Mouse (Mus musculus) c-Kit-positive CD71-positive TER-119-negative erythroid progenitor cells, embryonic 14.5 days (primary cell): Measurements from ENCODE around the gene Apol6.

ENCODE experiments used
- DNase-seq: peaks from one replicate; pipeline ENCODE4 v3.0.0-alpha.2; 2013; ENCODE audit warnings: low read depth

The Apol6 gene

DNA sequence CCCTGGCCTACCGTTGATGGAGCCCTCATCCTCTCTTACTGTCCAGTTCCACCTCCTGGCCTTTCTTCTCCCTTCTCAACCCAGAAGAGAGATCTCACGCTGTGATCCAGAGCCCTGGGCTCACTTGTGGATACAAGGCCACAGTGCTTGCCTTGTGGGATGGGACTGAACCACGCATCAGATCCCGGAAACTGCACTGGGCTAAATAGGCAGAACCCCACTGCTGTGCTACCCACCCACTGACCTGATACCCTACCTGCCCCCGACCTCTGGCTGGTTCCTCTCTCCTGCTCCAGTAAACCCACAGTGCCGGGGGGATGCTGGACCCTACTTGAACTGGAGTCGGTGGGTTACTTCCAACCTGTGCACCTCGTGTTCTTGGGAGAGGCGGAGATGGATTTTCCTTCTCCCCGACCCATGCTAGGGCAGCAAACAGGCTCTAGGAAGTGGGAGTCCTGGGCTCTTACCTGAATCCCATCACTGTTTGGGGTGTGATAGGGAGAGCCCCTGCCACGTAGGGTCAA is 26.3 kb downstream of the Apol6 start:
- DNase-seq = no peak

DNA sequence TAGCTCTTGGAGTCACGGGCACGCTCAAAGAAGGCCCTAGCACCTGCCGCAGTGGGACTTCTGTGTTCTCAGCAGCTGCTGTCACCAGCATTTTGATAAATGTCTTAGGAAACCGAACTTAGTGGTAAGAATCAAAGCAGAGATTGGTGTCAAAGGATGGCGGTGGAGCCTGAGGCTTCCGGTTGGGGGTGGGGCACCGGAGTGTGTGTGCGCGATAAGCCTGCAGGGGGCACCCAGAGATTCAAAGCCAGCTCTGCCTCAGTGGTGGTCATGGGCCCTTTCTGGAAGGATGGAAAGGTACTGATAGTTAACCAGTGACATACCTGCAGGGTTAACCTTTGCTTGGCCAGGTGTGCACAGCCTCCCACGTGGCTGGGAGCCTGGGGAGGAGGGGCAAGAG is 27.0 kb downstream of the Apol6 start:
- DNase-seq = no peak

DNA sequence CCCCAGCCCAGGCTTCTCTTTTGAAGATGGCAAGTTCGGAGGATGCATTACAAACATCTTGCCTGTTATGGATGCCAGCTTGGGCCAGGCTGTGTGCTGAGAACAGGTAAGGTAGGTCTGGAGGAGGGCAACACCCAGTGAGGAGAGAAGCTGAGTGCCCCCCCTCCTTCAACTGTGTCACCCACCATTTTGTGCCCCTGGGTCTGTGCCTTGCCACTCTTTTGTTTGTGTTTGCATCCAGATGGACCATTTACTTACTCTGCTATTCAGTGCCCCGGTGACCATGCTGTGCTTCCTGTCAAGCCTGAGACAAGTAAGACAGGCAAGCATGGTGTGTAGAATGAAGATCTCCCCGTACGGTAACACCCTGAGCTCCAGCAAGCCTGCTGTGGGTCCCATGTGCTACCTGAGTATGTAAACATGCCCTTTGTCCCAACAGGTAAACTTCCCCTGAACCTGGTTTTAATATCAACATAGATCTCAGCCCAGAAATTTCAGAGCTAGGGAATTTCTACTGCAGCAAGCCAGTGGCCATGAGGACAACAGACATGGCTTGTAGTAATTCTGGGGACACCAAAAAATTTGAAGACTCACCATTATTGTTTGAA is 28.1 kb downstream of the Apol6 start:
- no peak for DNase-seq

DNA sequence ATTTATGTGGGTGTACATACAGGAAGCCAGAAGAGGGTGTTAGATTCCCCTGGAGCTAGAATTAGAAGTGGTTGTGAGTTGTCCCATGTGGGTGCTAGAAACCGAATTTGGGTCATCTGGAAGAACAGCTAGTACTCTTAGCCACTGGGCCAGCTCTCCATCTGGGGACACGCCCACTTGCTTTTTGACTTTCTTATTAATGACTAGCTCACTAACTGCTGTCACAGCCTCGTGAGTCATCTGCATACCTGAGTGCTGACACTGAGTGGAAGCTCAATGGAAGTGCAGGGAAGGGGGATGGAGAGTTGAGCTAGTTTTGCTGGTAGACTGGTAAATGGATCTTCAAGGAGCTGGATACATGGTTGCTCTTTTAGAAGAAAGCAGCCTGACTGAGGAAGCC is 32.0 kb downstream of the Apol6 start:
- DNase-seq = no peak

DNA sequence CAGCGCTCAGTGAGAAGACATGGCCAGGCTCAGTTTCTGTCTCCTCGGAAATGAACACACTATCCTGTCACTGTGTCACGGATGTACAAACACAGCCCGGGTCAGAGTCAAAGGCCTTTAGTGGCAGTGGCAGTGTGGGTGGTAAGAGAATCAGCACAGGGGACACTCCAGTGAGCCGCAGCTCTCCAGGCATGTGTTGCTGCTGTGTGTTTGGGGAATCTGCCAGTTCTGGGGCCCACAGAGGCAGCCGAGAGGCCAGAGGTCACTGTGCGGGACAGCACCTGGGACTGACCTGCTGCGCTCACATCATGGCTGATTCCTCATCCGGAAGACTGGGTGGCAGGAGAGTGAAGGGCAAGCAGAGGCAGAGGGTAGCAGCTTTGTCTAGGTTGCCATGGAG is 33.4 kb downstream of the Apol6 start:
- DNase-seq = no peak

DNA sequence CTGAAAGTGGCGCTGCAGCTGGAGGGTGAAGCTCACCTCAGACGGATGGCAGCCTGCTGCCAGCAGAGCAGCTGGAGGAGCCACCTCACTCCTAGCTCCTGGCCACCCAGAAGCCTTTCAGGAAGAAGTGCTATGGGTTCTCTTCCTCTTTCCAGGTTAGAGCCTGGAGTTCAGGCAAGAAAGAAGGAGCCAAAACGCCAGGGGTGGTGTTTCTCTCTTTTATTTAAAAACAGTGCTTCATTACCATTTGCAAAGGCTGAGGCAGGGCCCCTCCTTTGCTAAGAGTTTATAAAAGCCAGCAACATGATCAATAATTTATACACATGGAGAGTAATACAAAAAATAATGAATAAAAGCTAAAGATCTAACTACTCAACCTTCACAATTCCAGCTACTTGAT is 34.3 kb downstream of the Apol6 start:
- DNase-seq = no peak

DNA sequence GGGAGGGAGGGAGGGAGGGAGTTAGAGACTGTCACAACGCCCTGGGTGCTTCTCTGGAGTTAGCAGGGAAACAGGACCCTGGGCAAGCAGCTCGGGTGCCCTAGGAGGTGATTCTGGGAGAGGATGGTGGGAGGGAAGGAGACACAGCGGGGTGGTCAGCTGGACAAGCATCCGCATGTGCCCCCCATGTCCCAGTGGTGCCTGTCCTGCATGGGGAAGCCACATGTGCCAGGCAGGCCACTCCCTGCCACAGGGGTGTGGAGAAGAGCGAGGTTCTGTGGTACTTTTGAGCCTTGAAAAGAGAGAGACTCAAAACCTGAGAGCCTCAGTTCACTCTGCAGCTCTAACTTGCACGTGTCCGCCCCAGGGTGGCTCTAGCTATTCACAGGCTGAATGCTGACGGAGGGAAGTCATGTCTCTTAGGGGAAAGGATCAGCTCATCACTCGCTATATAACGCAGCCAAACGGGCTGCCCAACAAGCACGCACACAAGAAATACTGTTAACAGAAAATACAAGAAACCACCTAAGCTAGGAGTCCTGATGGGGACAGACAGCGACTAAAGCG is 34.8 kb downstream of the Apol6 start:
- DNase-seq = no peak

DNA sequence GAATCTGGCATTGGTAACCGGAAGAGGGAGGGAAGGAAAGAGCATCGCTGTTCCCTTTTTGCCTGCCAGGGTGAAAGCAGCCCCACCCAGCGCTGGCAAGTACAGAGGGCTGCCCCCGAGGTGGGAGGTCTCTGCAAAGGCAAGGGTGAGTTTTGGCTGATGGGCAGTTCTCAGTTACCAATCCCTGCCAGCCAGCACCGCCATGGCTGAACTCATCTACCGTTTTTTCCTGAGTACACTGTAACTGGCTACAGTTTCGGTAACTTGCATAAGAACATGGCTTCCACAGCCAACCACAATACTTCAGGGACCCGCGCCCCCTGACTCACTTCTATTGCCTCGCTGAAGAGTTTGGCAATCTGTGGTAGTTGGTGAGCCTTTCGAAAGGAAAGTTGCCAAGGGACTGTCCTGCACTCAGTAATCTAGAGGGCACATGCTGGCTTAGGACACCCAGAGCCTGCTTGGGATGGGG is 35.4 kb downstream of the Apol6 start:
- DNase-seq = no peak

DNA sequence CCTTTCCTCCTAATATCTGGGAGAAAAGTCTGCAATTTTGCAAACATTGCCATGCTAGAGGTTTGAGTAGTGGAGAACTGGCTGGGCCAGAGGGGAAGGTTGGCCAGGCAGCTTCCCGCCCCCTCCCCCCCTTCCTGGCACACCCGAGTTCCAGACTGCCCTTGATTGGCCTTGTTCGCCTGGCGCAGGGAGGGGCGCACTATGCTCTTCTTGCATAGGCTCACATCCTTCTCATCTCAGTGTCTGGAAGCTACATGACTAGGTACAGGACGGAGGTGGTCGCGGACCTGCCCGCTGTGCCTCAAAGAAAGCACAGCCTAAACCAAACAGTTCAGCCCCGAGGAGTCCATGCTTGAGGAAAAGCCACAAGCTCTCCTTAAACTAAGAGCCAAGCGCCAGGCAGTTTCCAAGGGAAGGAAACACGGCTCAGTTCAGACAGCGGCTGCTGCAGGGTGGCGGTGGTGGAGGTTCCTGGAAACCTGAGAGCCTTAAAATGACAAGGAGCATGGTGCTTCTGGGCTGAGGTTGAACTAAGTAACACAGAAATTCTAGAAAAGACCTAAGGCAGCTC is 36.2 kb downstream of the Apol6 start:
- DNase-seq = no peak

DNA sequence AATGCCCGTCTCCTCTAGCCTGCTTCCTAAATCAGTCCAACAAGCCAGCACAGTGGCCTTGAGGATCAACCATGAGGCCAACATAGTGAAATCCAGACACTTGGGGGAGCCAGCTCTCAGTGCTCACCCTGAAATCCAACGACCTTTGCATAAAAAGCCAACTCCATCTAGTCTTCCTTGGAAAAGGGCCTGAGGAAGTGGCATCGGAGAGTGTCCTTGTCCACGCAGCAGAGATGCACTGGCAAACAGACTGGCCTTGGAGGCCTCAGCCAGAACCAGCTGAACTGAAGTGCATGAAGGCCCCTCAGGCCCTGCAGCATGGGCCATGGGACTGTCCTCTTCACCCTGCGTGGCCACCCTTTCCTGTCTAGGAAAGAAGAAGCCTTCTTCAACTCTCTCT is 36.9 kb downstream of the Apol6 start:
- DNase-seq = no peak

DNA sequence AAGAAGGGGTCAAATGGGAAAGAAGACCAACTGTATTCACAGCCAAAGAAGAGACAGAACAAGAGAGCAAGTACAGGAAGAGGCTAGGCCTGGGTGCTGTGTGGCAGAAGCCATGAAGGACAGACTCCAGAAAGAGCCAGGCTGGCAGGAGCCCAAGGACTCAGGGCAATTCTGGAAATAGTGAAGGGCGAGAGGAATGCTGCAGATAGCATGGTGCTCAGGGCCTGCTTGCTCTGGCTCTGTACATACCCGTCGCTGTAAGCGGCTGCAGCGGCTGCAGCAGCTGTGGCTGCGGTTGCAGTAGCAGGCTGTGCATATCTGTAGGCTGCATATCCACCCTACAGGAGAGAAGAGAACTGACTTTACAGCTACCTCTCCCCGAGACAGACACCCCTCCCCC is 41.3 kb downstream of the Apol6 start:
- no peak for DNase-seq

DNA sequence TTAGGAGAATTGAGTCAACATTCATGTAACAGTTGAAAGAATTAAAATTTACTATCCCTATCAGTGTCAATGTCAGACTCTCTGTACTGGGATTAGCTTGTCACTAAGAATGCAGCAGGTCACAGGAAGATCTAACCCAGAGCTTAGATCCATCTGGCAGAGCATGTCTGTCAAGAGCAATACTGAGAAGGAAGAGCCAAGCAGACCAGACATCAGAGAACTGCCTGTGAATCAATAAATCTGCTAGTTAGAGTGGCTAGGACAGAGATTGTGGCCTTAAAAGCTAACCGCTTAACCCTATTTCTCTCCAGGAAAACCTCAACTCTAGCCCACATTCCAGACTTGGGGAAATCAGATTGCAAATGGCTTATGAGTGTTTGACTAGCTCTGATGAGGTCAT is 42.0 kb downstream of the Apol6 start:
- no peak for DNase-seq

DNA sequence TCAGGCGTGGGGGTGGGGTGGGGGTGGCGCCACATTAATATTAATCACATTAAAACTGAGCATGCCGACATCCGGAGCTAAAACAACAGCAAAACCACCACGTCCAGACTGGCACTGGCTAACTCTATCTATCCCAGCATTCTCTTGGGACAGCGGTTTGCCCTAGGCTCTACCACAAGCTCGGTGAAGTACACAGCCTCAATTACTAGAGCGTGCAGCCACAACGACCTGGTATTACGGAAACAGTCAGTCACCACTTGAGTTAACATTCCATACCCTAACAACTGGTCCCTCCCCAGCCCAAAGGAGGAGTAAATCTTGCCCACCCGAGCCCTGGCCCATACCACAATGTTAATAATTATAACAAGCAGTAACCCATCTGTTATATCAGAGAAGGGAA is 44.7 kb downstream of the Apol6 start:
- no peak for DNase-seq

DNA sequence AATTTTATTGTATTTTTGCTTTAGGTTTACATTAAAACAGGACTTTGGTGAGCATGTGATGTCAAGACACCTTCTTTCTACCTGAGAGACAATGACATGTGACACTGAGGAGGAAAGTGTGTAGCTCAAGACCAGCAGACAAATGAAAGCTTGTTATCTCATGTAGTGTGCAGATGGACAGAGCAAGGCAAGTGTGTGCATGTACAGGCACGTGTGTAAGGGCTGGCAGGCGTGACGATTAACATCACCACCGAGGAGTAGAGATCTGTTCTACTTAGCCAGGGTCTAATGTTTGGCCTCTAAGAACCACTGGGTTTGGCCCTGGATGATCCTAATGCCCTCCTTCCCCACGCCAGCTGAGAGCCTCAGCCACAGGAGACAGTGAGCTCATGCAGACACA is 46.0 kb downstream of the Apol6 start:
- no peak for DNase-seq

DNA sequence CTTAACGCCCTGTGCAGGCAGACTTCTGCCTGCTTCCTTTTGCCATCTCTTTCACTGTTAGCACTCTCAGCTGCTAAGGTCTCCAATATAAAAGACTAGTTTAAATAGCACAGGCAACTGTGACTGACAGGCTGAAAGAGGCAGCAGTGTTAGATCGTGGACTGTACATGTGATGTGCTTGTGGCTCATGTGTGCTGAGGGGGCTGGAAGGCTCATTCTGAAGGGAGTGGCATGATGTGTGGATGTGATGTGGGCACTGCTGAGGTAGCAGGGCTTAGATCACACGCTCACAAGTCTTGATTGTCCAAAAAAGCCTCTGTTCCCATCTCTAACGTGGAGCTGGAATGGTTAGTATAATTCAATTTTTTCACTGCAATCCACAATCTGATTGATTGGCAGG is 46.9 kb downstream of the Apol6 start:
- DNase-seq = no peak

DNA sequence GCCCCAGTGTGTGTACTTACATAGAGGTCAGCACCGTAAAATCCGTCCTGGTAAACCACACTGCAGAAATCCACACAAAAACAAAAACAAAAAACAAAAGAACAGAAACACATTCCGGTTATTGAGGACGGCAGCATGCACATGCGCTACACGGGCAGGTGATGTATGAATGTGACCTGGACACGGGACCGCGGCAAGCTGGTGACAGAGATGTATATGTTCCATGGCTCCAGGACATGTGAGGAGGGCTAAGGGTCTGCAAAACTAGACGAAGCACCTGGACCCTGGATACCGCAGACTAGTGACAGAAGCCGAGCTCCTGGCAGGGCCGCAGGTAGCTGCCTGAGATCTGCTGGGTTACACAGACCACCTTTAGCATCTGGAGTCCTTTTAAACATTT is 49.9 kb downstream of the Apol6 start:
- DNase-seq = no peak

DNA sequence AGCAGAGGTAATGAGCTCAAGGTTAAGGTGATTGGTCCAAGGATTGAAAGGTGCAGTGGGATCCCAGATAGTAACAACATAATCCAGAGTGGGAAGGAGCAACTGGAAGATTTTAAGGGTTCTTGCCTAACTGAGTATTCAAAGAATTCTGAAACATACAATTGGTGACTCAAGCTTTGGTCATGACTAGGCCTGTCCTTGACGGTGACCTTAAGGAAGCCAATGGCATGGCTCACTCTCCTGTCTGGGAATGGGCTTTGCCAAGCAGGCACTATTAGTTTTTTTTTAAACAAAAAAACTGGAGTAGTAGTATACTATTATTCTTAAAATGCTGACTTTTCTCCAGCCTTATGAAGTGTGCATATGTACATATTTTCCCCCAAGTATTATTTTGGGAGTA is 50.7 kb downstream of the Apol6 start:
- no peak for DNase-seq

DNA sequence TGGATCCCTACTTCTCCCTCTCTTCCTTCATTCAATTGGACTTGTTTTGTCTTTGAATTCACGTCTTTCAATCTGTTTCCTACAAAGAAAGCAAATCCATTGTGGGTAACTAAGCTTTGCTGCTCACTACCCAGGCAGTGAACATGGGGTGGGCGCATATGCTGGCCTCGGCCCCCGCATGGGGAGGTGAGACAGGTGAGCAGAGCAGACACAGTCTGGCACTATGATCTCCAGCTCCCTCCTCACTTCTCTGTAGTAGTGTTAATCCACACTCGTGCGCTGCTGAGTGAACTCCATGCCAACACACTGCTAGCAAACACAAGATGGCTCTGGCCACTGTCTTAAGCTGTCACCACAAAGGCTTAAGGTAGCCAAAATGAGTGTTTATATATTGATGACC is 52.8 kb downstream of the Apol6 start:
- no peak for DNase-seq

DNA sequence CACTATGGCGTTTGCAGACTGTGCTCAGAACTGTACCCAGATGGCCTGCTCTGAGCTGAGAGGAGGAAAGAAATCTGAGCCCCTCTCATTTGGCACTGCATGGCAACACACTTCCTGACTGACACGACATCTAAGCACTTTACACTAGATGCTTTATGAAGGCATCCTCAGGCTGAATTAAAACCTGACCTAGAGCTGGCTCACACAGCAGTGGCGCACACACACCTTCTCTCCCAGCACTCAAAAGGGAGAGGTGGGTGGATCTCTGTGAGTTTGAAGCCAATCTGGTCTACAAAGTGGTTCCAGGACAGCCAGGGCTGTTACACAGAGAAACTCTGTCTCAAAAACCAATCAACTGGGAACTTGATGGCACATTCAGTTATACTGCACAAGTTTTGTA is 55.2 kb downstream of the Apol6 start:
- DNase-seq = no peak

DNA sequence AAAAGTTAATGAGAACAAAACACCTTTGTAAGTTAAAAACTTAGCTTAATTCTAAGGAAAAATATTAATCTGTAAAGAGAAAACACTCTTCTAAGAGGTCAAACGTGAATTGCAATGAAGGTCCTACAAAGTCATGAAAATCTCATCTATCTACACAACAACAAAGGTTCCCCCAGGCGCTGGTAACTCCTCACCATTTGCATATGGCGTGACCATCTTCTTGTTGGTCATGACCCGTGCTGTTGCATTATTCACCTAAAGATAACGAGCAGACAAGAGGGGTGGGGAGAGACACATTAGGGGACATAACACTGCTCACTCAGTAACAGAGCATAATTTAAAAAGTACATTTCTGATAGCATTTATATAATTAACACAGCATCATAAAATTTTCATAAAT is 58.2 kb downstream of the Apol6 start:
- DNase-seq = no peak

DNA sequence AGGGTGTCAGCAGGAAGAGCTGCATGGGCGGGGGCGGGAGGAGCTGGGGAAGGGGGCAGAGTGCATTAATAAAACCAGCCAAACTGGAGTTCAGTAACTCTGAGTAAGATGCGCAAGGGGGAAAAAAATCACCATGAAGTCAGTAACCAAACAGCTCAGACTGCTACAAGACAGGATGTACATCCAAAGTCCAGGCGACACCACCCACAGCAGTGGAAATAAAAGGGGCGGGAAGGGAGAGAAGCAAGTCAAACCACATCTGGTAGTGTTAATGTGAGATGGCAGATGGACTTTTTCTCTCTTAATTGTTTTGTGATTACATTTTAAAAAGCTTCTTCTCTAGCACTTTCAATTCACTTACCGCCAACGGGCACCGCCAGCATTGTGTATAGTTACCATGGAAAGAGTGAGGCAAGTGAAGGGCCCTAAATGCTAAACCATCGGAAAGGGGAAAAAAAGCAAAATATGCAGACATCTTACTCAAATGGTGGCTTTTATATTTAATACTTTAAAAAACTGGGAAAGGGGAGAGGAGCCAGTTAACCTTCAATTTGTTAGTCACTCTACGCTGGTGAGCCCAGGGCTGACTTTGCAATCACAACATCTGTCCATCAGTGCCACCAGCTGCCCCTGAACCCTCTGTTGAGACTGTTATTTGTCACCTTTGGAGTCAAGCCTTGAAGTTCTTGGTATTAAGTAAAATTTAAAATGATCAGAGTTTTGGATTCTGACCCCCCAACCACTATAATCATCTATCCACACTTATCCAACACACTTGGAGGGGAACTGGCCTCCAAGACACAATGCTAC is 60.0 kb downstream of the Apol6 start:
- DNase-seq = no peak

DNA sequence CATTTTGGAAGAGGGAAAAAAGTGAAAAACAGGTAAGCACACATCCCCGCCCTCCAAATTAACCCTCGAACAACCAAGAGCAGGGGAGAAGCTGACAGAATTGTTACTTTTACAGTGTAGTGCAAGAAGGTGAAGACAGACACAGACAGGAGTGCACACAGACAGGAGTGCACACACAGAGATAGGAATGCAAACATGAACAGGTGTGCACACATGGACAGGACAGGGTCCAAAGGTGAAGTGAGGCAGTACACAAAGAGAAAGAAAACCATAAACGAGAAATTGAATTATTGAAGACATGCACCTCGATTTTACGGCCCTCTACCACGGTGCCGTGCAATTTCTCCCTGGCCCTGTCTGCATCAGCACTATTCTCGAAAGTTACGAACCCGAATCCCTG is 60.7 kb downstream of the Apol6 start:
- no peak for DNase-seq
